Mouse (Mus musculus) embryo, embryonic 9.5 days (tissue): Measurements from ENCODE around the gene Aicda.
"Not testable (repeated sequence)": the region's sequence is repeated elsewhere in the genome, so short reads cannot be mapped to it uniquely, and the experiment has no call there.

Source experiments
- DNase-seq: peaks from one replicate; pipeline ENCODE4 v3.0.0-alpha.2; 2017; ENCODE audit errors: extremely low spot score

Aicda gene

GRCm38 (mm10) chr6:122554102-122554501 lies 501 bp downstream of the Aicda start:
- DNase-seq = no peak

GRCm38 (mm10) chr6:122555266-122555665 lies 1.7 kb downstream of the Aicda start:
- no peak for DNase-seq

GRCm38 (mm10) chr6:122556959-122557561 lies 3.5 kb downstream of the Aicda start:
- DNase-seq = peak; percentile 41

- peak; percentile 79 for DNase-seq
Observed at GRCm38 (mm10) chr6:122560427-122560826, 6.8 kb downstream of the Aicda start.

- no peak for DNase-seq
Observed at GRCm38 (mm10) chr6:122561005-122561404, 7.4 kb downstream of the Aicda start.

GRCm38 (mm10) chr6:122562463-122562862 lies 8.9 kb downstream of the Aicda start:
- DNase-seq = peak; percentile 60

GRCm38 (mm10) chr6:122565070-122565784 lies 11.6 kb downstream of the Aicda start:
- no peak for DNase-seq

GRCm38 (mm10) chr6:122569113-122569512 lies 15.5 kb downstream of the Aicda start:
- no peak for DNase-seq

GRCm38 (mm10) chr6:122569762-122570161 lies 16.2 kb downstream of the Aicda start:
- DNase-seq = no peak

GRCm38 (mm10) chr6:122570695-122571616 lies 17.4 kb downstream of the Aicda start:
- no peak for DNase-seq

GRCm38 (mm10) chr6:122571617-122571959 lies 18.0 kb downstream of the Aicda start:
- DNase-seq = no peak

GRCm38 (mm10) chr6:122575037-122575436 lies 21.4 kb downstream of the Aicda start:
- DNase-seq = not testable (repeated sequence)

- no peak for DNase-seq
Observed at GRCm38 (mm10) chr6:122577030-122577429, 23.4 kb downstream of the Aicda start.

- no peak for DNase-seq
Observed at GRCm38 (mm10) chr6:122579086-122579485, 25.5 kb downstream of the Aicda start.

- DNase-seq = no peak
Observed at GRCm38 (mm10) chr6:122591027-122591758, 37.6 kb downstream of the Aicda start.

GRCm38 (mm10) chr6:122592905-122593304 lies 39.3 kb downstream of the Aicda start:
- no peak for DNase-seq

- DNase-seq = peak; percentile 7
Observed at GRCm38 (mm10) chr6:122595637-122596036, 42.0 kb downstream of the Aicda start.

GRCm38 (mm10) chr6:122596608-122597007 lies 43.0 kb downstream of the Aicda start:
- DNase-seq = no peak

GRCm38 (mm10) chr6:122598014-122598413 lies 44.4 kb downstream of the Aicda start:
- DNase-seq = no peak

GRCm38 (mm10) chr6:122598436-122598835 lies 44.8 kb downstream of the Aicda start:
- no peak for DNase-seq

- DNase-seq = no peak
Observed at GRCm38 (mm10) chr6:122599054-122599737, 45.6 kb downstream of the Aicda start.
